Mouse (Mus musculus): Measurements from ENCODE around the gene Hoxb1. TPM values are rescaled to one million over a fixed set of nuclear protein-coding genes. Genes with fewer than 3 reads are reported as not detected.

Gene Hoxb1
- polyA plus RNA-seq, 1 experiment from 2014 or later: 0.21 TPM

DNA sequence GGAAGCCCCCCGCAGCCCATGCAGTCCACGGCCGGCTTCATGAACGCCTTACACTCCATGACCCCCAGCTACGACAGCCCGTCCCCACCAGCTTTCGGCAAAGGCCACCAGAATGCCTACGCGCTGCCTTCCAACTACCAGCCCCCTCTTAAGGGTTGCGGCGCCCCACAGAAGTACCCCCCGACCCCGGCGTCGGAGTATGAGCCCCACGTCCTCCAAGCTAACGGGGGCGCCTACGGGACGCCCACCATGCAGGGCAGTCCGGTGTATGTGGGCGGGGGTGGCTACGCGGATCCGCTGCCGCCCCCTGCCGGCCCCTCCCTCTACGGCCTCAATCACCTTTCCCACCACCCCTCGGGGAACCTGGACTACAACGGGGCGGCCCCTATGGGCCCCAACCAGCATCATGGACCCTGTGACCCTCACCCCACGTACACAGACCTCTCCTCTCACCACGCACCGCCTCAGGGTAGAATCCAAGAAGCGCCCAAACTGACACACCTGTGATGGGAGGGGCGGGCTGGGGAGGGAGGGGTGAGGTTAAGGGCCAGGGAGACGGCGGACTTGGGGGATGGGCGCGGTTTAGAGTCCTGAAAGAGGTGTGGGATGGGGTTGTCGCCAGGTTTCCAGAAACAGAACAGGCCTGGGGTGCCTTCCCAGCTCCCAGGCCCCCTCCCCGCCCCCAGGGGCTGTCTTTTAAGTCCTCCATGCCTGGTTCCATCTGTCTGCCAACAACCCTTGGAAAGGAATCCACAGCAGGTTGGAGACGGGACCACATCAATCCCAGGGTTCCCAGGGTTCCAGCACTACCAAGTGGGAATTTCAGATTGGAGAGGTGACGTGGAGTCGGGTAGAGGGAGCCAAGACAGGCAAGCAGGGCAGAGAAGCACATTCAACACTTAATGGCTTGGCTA lies 19.4 kb upstream of the Hoxb1 start:
- Histone ChIP-seq H3K4me1 (ENCODE audit: control insufficient read depth, insufficient read depth, low read depth, low read length) (peaks cover 38% of the 10 kb centered on the region), H3K4me2 (ENCODE audit: low read length) (peak overlapping the region; percentile 62), H3K27ac (ENCODE audit: low read depth, low read length) (peak overlapping the region; percentile 91), H3K36me3 (ENCODE audit: control insufficient read depth, insufficient read depth, low read length) (no peaks in the 10 kb centered on the region), H3K9me3 (ENCODE audit: control insufficient read depth, low read length) (no peaks in the 10 kb centered on the region), H3K4me3 (ENCODE audit: low read length) (peak overlapping the region; percentile 30), H3K27me3 (replicated peaks; ENCODE audit: control insufficient read depth, insufficient read depth, low read length) (peaks cover 30% of the 10 kb centered on the region), H3K9ac (ENCODE audit: low read depth, low read length) (peak overlapping the region; percentile 62)
- whole genome bisulfite sequencing: 2% methylated on average over 44 of the region's 45 CpGs
- no peak for ATAC-seq

DNA sequence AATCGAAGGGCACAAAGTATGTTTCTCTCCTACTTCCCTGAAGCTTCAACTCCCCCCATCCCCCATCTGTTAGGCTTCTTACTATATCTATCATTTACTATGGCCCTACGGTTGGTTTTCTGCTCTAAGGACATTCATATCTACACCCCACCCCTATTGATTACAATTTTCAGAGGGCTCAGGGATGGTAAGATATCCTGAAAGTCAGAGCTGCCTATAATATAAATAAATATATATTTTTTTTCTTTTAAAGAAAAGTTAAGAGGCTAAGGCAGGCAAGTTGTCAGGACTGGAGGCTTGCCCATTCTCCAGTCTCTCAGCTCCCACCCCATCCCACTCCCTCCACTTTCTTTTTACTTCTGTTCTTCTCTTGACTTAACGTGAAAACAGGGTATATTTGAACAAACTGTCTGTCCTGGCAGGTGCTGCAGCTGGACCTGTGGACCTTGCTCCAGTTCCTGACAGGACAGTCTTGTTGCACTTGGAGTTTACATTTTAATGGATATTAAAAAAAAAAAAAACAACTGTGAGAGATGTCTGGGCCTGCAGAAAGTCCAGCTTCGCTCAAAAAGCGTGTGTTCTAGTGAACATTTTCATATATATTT lies 18.5 kb upstream of the Hoxb1 start:
- Histone ChIP-seq H3K27me3 (replicated peaks; ENCODE audit: control insufficient read depth, insufficient read depth, low read length) (peaks cover 30% of the 10 kb centered on the region), H3K27ac (ENCODE audit: low read depth, low read length) (peak overlapping the region; percentile 91), H3K4me3 (ENCODE audit: low read length) (no peak overlapping the region), H3K9me3 (ENCODE audit: control insufficient read depth, low read length) (no peaks in the 10 kb centered on the region), H3K9ac (ENCODE audit: low read depth, low read length) (no peak overlapping the region), H3K4me2 (ENCODE audit: low read length) (peak overlapping the region; percentile 62; the same call in 1 of the 2 replicates), H3K36me3 (ENCODE audit: control insufficient read depth, insufficient read depth, low read length) (no peaks in the 10 kb centered on the region), H3K4me1 (ENCODE audit: control insufficient read depth, insufficient read depth, low read depth, low read length) (peaks cover 38% of the 10 kb centered on the region)
- ATAC-seq: no peak
- 22% methylated on average over 5 of the region's 5 CpGs for WGBS

DNA sequence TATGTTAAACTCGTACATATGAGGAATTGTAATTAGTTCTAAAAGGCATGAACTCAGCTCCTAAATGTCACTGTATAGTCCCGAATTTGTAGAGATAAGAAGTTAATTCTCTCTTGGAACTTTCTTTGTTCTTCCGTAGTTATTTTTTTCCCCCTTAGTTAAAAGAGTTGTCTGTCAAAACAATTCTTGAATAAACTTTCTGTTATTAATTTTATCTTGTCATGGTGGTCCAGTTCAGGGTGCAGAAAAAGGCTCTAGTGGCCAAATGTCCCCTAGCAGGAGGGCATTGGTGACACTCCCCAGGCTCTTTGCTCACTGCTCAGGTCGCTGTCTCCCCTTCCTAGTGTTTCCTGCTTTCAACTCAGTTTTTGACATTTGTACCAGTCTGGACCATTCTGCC lies 17.8 kb upstream of the Hoxb1 start:
- WGBS: 12% methylated on average over 4 of the region's 4 CpGs
- Histone ChIP-seq H3K27ac (ENCODE audit: low read depth, low read length) (peak overlapping the region; percentile 97), H3K9ac (ENCODE audit: low read depth, low read length) (peak overlapping the region; percentile 43), H3K4me1 (ENCODE audit: control insufficient read depth, insufficient read depth, low read depth, low read length) (peaks cover 38% of the 10 kb centered on the region), H3K27me3 (replicated peaks; ENCODE audit: control insufficient read depth, insufficient read depth, low read length) (peaks cover 32% of the 10 kb centered on the region), H3K4me2 (ENCODE audit: low read length) (peak overlapping the region; percentile 46), H3K9me3 (ENCODE audit: control insufficient read depth, low read length) (no peaks in the 10 kb centered on the region), H3K4me3 (ENCODE audit: low read length) (no peak overlapping the region; the same call in 1 of the 2 replicates), H3K36me3 (ENCODE audit: control insufficient read depth, insufficient read depth, low read length) (no peaks in the 10 kb centered on the region)
- no peak for ATAC-seq

DNA sequence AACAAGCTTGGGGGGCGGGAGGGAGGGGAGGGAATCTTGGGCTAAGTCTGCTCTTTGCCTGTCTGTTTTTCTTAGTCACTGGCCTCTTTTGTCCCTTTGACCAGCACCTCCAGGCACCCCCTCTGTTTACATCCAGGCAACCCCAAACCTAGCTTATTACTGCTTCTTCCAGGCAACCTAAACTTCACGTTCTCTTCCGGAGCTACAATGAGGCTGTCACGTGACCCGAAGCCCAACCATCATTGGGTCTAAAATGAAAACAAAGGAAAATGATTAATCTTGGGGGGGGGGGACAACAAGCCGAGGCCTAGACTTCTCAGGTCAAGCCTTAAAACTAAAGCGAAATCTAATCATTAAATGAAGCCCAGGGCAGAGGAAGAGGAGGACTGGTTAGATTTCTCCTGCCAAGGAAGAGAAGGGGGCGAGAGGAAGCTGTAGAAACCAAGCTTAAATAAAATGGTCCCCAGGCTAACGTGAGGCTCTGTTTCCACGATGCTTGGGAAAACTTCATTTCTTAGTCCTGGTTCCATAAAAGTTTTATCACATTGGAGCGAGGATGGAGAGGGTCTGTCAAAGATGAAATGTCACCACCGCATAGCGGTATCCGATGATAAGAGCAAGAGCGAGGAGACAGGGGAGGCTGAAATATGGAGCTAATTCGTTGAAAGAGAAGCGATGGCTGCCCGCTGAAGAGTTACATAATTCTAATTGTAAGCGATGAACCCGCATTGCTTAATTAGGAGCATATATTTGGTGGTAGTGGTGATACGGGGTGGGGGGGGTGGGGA lies 17.2 kb upstream of the Hoxb1 start:
- H3K36me3 ChIP-seq (ENCODE audit: control insufficient read depth, insufficient read depth, low read length): no peaks in the 10 kb centered on the region
- H3K27ac ChIP-seq (ENCODE audit: low read depth, low read length): peak overlapping the region; percentile 97
- 4% methylated on average over 21 of the region's 21 CpGs for WGBS
- peaks cover 38% of the 10 kb centered on the region for H3K4me1 ChIP-seq (ENCODE audit: control insufficient read depth, insufficient read depth, low read depth, low read length)
- peak overlapping the region; percentile 43 for H3K9ac ChIP-seq (ENCODE audit: low read depth, low read length)
- H3K4me2 ChIP-seq (ENCODE audit: low read length): peak overlapping the region; percentile 46
- H3K4me3 ChIP-seq (ENCODE audit: low read length): peak overlapping the region; percentile 6; the same call in 1 of the 2 replicates
- ATAC-seq: no peak
- no peaks in the 10 kb centered on the region for H3K9me3 ChIP-seq (ENCODE audit: control insufficient read depth, low read length)
- peaks cover 32% of the 10 kb centered on the region for H3K27me3 ChIP-seq (replicated peaks; ENCODE audit: control insufficient read depth, insufficient read depth, low read length)

DNA sequence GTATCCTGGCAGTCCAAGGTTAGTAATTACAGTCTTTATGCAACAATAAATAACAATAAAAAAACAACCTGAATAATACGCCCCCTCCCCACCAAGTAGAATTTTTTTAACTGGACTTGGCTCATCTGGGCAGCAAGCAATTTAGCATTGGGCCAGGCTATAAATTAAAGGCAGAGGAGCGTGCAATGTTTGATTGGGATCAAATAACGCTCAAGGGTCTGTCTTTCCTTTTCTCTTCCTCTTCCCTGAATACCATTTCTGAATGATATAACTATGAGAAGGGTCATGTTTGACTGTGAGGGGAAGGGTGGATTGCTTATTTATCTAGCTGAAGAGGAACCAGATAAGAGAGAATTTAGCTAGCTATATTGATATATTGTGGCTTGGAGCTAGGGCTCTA lies 16.6 kb upstream of the Hoxb1 start:
- no peak overlapping the region for H3K4me3 ChIP-seq (ENCODE audit: low read length)
- no peaks in the 10 kb centered on the region for H3K36me3 ChIP-seq (ENCODE audit: control insufficient read depth, insufficient read depth, low read length)

DNA sequence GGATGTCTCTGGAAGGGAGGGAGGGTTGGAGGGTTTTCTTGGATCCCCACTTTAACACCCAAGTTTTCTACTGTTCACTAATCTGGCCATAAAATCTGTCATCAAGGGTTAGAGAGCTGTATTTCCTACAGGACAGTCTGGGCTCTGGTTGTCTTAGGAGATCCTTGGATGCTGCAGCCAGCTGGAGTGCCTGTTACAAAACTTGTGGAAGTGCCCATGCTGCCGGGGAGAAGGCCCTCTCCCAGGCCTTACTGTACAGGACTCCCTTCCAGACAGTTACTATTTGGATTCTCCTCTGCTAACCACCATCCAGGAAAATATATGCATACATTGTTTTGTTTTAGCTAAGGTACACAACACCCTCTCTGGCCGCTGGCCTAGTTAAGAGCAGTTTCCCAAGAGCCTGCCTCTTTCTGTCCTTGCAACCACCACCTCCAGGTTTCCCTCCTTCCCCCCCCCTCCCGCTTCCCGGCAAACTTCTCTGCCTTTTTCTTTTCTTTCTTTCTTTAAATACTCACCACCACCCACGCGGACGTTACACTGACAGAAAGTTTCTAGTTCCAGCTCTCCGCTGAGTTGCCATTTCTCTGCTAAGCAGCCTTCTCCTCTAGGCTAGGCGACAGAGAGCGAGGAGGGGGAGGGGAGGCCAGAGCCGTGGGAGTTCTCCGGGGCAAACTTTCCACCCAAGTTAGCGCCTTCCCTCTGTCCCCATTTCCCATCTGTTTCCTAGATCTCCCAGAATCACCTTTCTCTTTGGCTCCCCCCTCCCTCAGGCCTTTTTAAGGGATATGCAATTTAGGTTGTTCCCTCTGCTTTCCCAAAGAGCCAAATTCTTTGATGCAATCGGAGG lies 15.8 kb upstream of the Hoxb1 start:
- H3K9ac ChIP-seq (ENCODE audit: low read depth, low read length): peak overlapping the region; percentile 11

More for the DNA sequence above, 16.6 kb upstream of the Hoxb1 start:
- peak overlapping the region; percentile 97 for H3K27ac ChIP-seq (ENCODE audit: low read depth, low read length)
- H3K9me3 ChIP-seq (ENCODE audit: control insufficient read depth, low read length): no peaks in the 10 kb centered on the region
- no peak for ATAC-seq
- peaks cover 31% of the 10 kb centered on the region for H3K27me3 ChIP-seq (replicated peaks; ENCODE audit: control insufficient read depth, insufficient read depth, low read length)
- peaks cover 38% of the 10 kb centered on the region for H3K4me1 ChIP-seq (ENCODE audit: control insufficient read depth, insufficient read depth, low read depth, low read length)
- 20% methylated on average over 3 of the region's 3 CpGs for WGBS
- peak overlapping the region; percentile 20; the same call in 1 of the 2 replicates for H3K9ac ChIP-seq (ENCODE audit: low read depth, low read length)
- peak overlapping the region; percentile 46 for H3K4me2 ChIP-seq (ENCODE audit: low read length)

DNA sequence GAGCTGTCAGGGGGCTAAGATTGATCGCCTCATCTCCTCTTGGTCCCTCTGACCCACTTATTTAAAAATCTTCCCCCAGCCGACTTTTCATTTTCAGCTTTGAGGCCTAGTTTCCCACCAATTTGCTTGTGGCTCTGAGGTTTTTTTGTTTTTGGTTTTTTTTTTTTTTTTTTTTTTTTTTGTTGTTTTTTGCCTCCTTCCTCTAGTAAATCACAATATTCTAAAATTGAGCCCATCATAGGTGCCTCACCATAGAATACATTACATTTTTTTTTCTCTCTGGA lies 15.3 kb upstream of the Hoxb1 start, which contains the start of gene Hoxb2:
TSS of gene Hoxb2 (plus strand) at position 185 of the 284 bp plus-strand sequence.
- H3K4me2 ChIP-seq (ENCODE audit: low read length): peak within 1 kb of the TSS; percentile 61
- peak within 1 kb of the TSS; percentile 57 for H3K4me3 ChIP-seq (ENCODE audit: low read length)
- no peaks in the 10 kb centered on the region for H3K9me3 ChIP-seq (ENCODE audit: control insufficient read depth, low read length)
- 6% methylated on average over 2 of the region's 2 CpGs for WGBS
- no peak for ATAC-seq
- H3K27ac ChIP-seq (ENCODE audit: low read depth, low read length): peak within 1 kb of the TSS; percentile 97
- peaks cover 32% of the 10 kb centered on the region for H3K4me1 ChIP-seq (ENCODE audit: control insufficient read depth, insufficient read depth, low read depth, low read length)
- peaks cover 21% of the 10 kb centered on the region for H3K27me3 ChIP-seq (replicated peaks; ENCODE audit: control insufficient read depth, insufficient read depth, low read length)
- peak within 1 kb of the TSS; percentile 24 for H3K9ac ChIP-seq (ENCODE audit: low read depth, low read length)
- H3K36me3 ChIP-seq (ENCODE audit: control insufficient read depth, insufficient read depth, low read length): no peaks in the 10 kb centered on the region

More for the DNA sequence above, 15.8 kb upstream of the Hoxb1 start:
- no peak for ATAC-seq
- no peaks in the 10 kb centered on the region for H3K36me3 ChIP-seq (ENCODE audit: control insufficient read depth, insufficient read depth, low read length)
- H3K27ac ChIP-seq (ENCODE audit: low read depth, low read length): peak overlapping the region; percentile 97
- peak overlapping the region; percentile 11 for H3K4me3 ChIP-seq (ENCODE audit: low read length)
- H3K4me2 ChIP-seq (ENCODE audit: low read length): peak overlapping the region; percentile 46
- WGBS: 6% methylated on average over 14 of the region's 14 CpGs
- no peaks in the 10 kb centered on the region for H3K9me3 ChIP-seq (ENCODE audit: control insufficient read depth, low read length)
- peaks cover 35% of the 10 kb centered on the region for H3K4me1 ChIP-seq (ENCODE audit: control insufficient read depth, insufficient read depth, low read depth, low read length)
- H3K27me3 ChIP-seq (replicated peaks; ENCODE audit: control insufficient read depth, insufficient read depth, low read length): peaks cover 25% of the 10 kb centered on the region

DNA sequence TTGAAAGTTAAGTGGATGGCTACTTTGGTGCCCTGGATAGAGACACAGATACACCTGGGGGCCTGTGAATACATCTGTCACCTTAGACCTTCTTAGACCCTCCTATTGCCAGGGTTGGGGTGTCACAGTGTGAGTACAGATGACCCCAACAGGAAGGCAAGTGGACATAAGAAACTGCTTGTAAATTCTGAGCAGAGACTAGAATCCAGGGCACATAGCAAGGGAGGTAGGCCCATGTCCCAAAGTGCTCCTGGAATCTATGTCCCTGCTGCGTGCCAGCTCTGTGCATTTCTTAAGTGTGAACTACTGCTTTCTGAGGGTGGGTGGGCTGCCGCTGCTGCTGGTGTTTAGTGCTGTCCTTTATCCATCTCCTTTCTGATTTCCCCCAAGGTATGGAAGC lies 14.8 kb upstream of the Hoxb1 start:
- Histone ChIP-seq H3K4me2 (ENCODE audit: low read length) (peak overlapping the region; percentile 61), H3K9ac (ENCODE audit: low read depth, low read length) (peak overlapping the region; percentile 24; the same call in 1 of the 2 replicates), H3K9me3 (ENCODE audit: control insufficient read depth, low read length) (no peaks in the 10 kb centered on the region), H3K4me3 (ENCODE audit: low read length) (no peak overlapping the region), H3K27ac (ENCODE audit: low read depth, low read length) (peak overlapping the region; percentile 97), H3K4me1 (ENCODE audit: control insufficient read depth, insufficient read depth, low read depth, low read length) (peaks cover 28% of the 10 kb centered on the region), H3K36me3 (ENCODE audit: control insufficient read depth, insufficient read depth, low read length) (no peaks in the 10 kb centered on the region), H3K27me3 (replicated peaks; ENCODE audit: control insufficient read depth, insufficient read depth, low read length) (peaks cover 19% of the 10 kb centered on the region)
- WGBS: 16% methylated on average over 2 of the region's 2 CpGs
- no peak for ATAC-seq
